Mouse (Mus musculus): ENCODE measurements around the gene Gm266.

DNA sequence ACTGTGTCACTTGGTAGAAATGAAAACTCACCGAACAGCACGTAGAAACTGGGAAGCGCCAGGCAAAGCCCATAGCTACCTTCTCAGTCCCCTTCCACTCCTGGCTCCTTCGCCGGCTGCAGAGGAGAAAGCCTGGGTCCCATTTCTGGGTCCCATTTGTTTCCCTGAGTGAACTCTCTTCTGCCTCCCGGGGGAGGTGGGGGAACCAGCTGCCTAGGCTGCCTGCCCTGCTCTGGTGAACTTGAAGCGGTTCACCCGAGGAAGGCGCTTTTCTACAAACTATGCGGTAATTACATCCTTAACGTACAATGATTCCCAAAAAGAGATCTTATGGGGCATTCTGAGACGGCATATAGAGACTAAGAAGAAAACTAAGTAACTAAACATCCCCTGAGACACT lies 832 bp upstream of the Gm266 start:
- TF ChIP-seq CTCF (IDR thresholded peaks at IDR 0.05; ENCODE audit: insufficient read depth, low read length), result no peak
- no peak for TF ChIP-seq POLR2A (IDR thresholded peaks at IDR 0.05; ENCODE audit: borderline replicate concordance, extremely low read depth, low read depth, low read length)
